Mouse (Mus musculus): ENCODE measurements around the gene Gmnc.

Gmnc gene

DNA sequence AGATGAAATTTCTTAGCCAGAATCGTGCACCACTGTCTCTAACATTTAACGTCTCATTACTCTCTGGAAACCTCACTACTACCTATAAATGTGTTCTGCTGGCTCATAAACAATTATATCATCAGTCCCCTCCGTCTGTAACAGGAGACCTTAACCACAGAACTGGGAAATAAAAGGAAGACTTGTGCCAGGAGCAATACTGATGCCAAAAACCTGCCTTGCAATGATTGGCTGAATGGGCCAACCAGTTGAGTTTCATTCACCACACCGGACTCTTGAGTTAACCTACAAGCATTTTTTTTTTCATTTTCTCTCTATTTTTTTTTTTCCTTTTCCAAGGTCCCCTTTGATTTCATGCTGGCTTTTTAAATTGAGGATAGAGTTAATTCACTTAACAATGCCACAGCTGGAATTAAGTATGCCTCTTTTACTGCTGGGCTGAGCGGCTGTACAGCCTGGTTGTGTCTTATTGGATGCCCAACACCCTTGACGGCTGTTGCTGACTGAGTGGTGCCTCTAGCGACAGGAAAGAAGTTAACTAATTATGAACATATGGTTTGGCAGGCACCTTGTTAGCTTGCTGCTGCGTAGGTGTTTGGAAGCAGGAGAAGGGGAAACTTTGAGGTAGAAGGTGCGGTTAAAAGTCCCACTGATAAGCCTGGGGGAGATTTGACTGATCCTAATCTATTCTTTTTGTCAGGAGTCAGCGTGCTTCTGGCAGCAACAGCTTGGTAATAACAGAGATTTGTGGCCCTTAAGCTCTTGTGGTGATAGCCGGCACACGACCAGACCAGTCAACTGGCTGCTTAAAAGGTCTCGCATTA lies at the start of gene Gmnc:
Gene Gmnc, minus strand, starts transcription at position 176 of the 824 bp plus-strand sequence.
- DNase-seq = no peak

- no peak for DNase-seq
Observed at GRCm38 (mm10) chr16:27027281-27027680, 35.8 kb upstream of the Gmnc start.

- DNase-seq = no peak
Observed at GRCm38 (mm10) chr16:27026226-27026625, 34.8 kb upstream of the Gmnc start.

DNA sequence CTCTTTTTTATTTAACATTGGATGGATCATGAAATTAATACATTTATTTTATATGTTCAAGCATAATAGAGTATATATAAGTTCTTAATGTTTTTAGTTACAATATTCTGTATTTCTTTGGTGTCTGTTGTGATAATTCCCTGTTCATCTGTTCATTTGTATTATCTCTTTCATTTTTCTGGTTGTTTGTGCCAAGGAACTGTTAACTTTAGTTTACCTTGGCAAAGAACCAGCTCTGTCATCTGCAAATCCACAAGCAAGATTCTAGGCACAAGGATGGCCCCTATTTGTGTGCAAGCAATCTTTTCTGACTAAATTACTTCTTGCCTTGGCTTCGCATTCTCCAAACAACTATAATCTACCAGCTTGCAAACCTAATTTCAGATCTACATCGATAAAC lies 31.3 kb upstream of the Gmnc start:
- DNase-seq = no peak

GRCm38 (mm10) chr16:27017309-27017708 lies 25.9 kb upstream of the Gmnc start:
- no peak for DNase-seq

- DNase-seq = no peak
Observed at GRCm38 (mm10) chr16:27002714-27003113, 11.3 kb upstream of the Gmnc start.

DNA sequence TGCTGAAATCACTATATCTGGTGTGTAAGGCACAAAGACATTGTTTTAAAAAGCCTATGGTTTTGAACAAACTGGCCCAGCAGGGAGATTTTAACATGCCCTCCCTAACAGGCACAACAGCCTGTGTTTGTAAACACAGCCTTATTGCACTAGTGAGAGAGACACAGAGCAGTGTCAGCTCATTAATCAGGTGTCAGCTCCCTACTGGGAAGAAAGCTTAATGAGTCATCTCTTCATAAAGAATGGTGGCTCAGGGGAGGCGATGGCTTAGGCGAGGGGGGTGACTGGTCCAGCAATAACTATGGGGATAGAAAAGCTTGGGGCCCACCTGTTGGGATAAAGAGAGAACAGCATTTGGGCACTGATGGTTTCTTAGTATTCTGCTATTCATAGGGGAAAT lies 8.1 kb upstream of the Gmnc start:
- no peak for DNase-seq

GRCm38 (mm10) chr16:26989415-26990315 lies 1.8 kb downstream of the Gmnc start:
- DNase-seq = no peak

DNA sequence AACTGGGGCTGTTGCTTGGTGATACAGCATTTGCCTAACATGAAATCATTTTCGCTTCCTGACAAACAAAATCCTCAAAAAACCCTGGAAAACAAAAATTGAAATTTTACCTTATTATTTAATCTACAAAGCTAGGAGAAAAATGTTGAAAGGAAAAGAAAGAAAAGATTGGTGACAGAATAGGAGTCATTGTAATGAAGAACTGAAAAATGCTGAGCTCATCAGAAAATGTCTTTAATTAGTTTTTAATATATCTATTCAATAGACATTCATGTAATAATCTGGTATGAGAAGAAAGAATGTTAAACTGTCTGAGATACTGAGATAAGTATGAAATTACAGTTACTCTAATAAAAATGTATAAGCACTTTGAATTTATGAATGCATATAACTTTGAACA lies 3.3 kb downstream of the Gmnc start:
- DNase-seq = no peak

GRCm38 (mm10) chr16:26985796-26986195 lies 5.7 kb downstream of the Gmnc start:
- no peak for DNase-seq

DNA sequence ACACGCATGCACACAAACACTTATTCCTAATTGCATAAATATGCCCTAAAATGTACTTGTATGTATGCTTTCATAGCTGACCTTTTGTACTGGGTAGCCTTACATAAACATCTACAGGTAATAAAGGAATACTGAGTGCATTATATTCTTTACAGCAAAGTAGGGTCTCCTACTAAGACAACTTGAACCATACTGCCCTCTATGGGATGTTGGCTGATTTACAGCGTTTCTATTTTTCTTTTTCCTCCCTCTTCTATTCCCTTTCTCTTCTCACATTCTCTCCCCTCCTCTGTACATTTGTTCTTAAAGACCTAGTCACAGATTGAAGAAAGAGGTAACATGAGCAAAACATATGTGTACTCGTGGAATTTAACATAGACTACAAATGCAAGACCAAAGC lies 9.3 kb downstream of the Gmnc start:
- DNase-seq = no peak

- DNase-seq = peak; percentile 19
Observed at GRCm38 (mm10) chr16:26967967-26968366, 23.5 kb downstream of the Gmnc start.

DNA sequence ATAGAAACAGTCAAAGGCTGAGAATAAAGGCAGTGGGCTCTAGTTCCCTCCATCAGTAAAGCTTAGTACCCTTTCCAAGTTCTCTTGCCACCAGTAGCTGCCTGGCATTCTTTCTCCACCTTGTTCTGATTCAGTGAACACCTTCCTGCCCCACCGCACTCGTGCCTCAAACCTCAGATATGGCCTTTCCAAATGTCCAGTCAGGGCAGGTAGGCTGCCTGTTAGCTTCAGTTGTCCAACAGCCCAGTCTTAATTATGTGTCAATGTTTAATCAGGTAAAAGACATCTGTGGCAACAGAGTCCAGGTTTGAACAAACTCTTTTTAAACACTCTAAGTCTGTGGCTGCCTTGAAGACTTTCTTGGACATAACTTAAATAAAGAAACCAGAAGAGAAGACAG lies 24.6 kb downstream of the Gmnc start:
- no peak for DNase-seq

GRCm38 (mm10) chr16:26961971-26962370 lies 29.5 kb downstream of the Gmnc start:
- DNase-seq = no peak

DNA sequence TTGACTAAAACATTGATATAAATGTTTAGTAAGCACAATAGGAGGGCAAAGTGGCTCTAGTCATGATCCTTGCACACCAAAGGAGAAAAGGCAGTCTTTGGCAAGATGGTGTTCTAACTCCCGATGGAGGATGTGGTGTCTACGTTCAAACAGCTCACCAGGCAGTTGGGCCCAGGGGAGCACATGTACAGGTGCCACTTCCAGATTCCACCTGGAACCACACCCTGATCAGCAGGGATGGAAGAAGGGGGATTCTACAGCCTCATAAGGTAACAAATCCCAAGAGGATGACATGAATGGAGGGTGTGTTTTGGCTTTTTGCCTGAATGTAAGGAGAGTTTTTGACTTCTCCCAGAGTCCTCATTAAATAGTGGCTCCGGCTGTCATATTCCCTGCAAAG lies 39.9 kb downstream of the Gmnc start:
- DNase-seq = no peak

DNA sequence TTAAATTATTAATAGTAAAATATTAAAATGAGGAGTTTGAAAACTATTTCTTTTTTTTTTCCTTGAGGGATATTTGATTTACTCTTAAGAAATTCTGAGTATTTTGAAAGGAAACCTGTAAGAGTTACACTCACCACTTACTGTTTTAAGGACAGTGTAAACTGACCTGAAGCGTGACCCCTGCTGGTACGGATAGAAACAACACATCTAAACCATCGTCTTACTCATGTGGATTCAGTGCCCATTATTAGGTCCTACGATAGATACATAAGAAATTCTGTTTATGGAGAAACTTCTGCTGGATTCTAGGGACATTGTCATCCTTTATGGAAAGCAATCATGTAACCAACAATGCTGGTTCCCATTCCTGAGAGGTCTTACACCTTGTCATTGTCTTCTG lies 41.2 kb downstream of the Gmnc start:
- no peak for DNase-seq

- no peak for DNase-seq
Observed at GRCm38 (mm10) chr16:26903968-26904367, 87.5 kb downstream of the Gmnc start.

DNA sequence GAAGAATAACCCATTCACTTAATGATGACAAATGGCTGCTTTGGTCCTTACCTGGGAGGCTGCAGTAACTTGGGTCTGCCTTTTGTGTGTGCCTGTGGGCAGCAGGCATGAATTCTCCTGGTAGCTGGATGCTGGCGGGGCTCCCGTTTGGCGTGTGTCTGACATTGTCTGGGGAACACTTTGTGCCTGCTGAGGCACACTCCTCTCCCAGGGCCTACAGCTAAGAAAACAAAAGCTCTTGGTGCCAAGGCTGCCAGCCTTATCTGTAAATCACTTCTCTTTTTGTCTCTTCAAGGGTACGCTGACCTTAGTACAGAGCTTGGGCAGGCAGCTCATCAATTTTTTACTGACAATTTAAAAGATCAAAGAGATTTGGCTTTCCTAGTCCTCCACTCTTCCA lies 90.0 kb downstream of the Gmnc start:
- peak; percentile 4 for DNase-seq

GRCm38 (mm10) chr16:26886337-26886736 lies 105.1 kb downstream of the Gmnc start:
- no peak for DNase-seq

DNA sequence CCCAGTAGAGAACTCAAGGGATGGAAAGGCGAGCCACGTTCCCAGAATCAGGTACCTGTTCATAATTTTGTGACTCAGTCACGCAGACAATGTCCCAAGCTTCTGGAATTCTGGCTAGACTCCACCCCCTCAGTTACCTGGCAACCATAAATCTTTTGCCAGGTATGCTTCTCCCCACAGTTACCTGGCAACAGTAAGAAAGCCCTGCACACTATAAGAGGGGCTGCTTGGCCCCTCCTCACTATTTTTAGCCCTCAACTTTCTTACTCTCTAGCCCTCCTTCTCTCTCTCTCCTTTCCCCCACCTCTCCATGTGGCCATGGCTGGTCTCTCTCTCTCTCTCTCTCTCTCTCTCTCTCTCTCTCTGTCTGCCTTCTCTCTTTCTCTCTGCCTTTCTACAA lies 114.6 kb downstream of the Gmnc start:
- no peak for DNase-seq

Measured in right cerebral cortex, postnatal 14 days (tissue).